Mouse (Mus musculus) cerebellum, adult 8-10 months (tissue): ENCODE data around the gene Mettl25.

ENCODE experiments used
- DNase-seq: peaks from one replicate; pipeline ENCODE4 v3.0.0; 2022

Mettl25 gene

DNA sequence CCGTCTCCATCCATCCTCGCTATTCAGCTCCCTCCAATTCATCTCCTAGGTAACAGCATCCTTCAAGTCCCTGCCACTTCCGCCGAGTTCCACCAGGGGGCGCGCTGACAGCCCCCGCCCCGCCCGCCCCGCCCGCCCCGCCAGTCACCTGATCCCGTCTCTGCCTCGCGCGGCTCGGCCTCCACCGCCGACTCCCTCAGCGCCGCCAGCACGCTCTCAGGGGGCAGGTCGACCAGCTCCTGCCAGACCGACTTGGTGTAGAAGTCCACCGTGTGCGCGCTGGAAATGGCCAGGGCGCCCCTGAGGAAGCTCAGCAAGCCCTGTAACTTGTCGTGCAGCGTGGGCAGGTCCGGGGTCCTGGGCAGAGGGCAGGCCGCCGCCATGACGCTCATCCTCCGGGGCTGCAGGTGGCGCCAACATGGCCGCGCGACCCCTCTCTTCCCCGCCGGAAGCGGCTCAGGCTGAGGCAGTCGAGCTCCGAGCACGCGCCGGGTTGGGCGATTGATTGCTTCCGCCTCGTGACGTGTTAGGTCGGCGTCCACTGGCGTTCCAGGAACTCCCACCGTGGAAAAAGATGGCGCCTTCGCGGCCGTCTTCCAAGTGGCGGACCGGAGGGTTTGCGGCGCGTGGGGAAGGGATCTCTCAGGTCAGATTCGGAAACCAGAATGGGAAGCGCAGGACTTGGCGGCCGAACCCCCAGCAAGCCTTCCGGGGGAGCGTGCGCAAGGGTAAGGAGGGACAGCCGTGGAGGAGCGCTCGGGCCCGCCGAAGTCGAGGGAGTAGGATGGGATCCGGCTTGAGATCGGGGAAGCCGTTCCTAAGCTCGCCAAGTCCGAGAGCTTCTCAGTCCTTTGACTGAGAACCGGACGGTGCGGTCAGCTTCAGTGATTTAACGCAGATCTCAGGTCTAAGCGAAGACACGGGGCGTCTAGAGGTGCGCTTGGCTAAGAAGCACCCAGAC, at the start of gene Mettl25, which contains the start of gene Ccdc59:
Mettl25 (minus strand) TSS at position 453 of the 961 bp plus-strand sequence.
Ccdc59 (plus strand) TSS at position 140 of the 961 bp plus-strand sequence.
- DNase-seq = peak; percentile 97

DNA sequence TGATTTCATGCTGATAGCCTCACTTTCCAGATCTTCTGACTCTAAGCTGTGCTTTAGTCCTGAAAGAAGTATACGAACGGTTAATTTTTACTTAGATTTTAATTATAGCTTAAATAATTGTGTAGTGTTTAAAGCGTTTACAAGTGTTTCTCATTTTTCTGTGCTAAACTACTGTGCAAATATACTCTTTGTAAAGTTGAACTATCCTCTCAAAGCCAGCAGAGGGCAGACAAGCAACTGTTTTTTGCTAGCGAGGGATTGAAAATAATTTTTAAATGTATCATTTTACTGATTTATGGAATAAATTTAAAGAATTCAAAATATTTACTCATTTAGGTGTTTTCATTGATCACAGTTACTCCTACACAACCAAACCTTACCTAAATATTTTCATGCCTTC, 26.1 kb upstream of the Mettl25 start:
- DNase-seq = no peak

DNA sequence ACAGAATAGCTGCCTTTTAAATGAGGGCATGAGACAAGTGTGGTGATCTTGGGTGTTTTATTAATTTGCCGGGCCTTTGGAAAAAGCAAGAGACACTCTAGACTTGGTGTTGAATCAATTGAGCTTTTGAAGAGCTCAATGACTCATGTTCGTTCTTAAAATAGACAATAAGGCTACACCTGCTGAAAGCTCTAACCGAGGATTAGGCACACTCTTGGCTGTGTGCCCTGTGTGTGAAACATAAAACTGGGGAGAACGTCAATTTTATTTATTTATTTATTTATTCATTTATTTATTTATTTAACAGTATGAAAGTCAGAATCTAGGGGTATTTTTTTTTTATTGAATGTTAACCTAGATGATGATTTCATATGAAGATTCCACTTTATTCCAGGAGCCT, 10.0 kb upstream of the Mettl25 start:
- no peak for DNase-seq

DNA sequence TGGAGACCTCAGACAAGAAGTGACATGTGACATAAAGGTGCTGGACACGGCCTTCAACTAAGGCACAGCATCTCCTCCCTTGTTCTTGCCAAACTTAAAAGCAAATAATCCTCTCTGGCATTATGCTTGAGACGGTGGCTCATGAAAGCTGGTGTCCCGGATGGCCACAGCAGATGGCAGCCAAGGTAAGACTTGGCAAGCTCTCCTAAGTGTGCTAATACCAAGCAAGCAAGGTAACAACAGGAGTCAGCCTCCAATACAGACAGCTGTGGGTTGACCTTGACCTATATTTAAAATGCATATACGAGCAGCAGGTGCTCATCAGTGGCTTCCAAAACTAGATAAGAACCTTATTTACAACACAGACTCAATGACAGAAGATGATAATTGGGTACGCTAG, 9.1 kb upstream of the Mettl25 start:
- peak; percentile 33 for DNase-seq

DNA sequence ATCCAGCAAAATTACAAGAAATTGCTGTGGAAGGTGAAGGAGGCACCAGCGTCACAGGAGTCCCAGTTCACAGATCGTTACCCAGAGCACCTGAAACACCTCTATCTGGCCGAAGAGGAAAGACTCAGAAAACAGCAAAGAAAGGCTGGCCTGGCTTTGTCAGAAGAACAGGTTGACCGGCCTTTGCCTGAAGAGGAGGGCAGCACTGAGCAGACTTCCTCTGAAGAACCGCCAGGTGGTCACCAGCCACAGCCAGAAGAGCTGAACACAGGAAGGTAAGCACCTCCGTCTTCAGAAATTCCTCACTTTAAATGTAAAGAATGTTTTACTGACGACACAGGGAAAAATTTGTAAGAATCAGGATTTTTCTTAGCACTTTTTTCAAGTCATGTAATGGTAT, 1.4 kb upstream of the Mettl25 start:
- no peak for DNase-seq

DNA sequence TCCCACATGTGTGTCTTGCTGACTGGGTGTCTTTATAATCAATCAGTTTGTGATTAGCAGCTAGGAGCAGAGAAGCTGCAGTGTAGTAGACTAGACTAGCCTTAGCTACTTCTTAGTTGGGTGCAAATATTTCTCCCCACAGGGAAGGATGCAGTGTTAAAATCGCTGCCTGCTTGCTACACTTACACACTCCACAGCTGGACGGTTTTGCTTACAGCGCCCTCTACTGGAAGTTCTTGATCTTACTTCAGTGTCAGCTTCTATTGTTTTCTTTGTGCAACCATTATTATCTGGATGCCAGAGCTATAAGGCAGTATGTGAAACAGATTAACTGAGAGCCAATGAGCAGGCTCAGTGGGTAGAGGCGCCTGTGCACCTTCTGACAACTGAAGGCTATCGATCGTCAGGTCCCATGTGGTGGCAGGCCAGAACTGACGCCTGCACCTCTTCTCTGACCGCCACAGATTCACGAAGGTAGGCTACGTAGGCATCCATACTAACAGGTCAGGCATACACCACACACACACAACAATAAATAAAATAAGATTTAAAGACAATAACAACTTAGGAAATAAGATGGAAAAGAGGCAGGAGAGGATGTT, 6.5 kb downstream of the Mettl25 start:
- no peak for DNase-seq

DNA sequence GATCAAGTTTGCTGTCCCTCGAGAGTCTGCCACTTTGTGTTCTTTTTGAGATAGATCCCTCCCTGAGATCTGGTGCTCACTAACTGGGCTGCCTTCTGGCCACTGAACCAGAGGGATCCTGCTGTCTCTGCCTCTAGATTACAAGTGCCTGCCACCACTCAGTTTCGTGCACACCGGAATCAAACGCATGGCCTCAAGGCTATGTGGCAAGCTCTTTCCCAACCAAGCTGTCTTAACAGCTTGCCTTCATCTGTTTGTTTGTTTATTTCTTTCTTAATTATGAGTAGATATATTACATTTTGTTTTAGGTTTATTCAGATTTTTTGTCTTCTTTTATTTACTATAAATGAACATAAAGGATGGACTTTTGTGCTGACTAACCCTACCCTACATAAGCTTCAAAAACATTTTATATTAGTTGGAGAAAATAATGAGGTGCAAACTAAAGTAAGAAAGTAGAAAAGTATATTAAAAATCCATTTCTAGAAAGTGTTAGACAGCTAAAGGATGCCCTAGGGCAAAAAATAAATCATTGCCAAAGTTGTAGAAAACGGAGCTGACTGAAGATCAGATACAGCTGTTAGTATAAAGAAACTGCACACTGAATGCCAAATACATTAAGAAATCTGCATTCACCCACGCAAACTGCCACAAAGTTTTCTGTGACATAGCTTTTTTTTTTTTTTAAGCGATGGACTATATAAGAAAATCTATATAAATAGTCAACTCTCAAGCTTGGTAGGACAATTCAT, 34.7 kb downstream of the Mettl25 start:
- DNase-seq = no peak

DNA sequence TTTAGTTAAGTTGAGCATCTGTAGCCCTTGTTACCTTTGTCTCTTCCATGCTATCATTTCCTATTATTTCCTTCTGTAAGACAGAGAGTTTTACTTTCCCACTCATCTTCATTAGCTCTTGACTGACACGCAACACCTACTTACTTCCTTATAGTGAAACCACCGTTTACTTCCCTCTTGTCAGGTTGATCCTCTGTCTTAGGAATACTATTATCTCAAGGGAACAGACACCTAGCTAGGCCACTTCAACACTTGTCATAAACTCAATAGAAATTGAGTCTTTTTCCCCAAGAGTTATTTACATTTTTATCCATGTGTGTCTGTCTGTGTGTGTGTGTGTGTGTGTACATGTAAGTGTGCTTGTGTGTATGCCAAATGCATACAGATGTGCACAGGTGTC, 37.7 kb downstream of the Mettl25 start:
- DNase-seq = no peak

DNA sequence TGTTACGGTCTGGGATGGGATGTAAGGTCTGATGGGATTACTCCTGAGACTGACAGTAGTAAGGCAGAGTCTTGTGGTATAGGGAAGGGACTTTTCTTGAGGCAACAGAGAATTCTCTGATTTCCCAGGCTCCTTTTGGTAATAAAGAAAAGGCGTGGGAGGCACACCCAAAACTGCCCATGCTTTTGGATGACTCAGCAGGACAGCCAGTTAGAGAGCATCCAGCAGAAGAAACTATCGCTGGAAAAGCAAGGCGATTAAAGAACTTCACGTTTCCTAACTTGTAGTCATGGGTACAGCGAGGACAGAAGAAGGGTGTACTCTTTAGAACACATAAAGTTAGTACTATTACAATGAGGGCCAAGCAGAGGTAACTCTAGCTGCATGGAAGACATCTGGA, 39.0 kb downstream of the Mettl25 start:
- no peak for DNase-seq

DNA sequence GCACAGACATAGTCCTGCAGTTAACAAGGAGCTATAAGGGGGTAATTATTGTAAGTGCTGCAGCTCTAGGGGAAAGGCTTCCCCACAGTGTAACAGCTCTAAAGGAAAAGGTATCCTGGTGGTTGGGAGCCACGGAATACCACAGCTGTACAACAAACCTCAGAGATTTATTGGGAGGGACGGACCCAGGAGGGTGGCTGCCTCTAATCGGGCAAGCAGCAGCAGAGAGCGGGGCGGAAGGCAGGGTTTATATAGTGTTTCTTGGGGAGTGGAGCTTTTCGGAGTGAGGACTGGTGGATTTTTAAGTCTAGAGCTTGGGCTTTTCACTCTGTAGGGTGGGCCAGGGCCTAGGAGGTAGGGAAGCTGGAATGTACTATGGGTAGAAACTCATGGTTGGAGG, 40.0 kb downstream of the Mettl25 start:
- DNase-seq = no peak

DNA sequence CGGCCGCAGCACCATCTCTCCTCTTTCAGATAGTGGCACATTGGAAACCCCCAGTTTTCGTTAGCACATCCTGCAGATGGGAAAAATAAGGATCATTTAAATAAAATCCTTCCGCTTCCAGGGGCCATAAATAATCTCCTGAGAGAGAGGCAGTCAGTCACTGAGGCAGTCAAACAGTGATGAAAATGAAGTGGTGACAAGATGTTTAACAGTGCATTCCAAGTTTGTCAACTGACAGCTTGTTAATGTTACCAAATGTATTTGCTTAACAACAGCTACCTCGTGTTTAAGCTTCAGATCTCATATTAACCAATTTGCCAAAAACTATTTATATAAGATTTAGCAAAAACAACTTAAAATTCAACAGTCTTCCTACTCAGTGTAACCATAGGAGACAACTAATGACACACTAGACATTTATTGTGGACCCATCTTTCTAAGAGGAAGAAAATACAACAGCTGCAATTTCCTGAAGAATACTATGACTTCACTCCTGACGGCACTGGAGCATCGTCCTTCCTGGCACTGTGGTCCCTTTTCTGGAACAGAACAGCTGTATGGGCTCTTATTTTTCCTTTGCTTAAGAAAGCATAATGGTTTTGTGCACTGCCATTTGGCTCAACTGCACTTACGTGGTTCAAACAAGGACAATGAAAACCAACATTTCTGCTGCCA, 43.8 kb downstream of the Mettl25 start:
- DNase-seq = no peak

DNA sequence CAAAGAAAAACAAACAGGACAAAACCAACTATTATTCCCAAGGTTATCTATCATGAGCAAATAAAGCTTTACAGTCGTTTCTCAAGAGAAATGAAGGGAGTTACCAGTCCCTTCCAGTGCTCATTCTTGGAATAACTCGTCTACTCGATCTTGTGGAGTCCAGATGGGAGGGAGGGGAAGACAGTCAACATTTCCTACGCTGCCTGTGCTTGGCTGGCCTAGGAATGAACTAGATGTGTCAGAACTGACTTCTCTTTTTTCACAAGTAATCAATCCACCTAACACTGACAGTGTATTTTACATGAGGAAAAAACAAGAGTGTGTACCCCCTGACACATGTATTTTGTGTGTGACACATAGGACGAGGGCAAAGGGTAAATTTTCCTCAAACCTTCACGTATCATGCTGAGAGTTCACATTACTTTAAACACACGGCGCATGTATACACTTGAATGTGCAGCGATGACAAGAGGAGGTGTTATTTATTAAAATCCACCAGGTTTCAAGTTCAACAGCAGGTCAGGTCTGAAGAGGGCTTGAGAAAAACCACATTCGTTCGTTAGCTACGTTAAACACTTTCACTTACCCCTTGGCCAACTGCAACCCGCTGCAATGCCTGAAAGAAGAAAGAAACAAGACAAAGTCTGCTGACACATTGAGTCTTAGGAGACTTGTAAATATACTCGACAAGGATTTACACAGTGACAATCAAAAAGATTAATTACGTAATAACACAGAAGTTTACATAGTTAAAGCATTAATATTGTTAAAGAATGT, 47.2 kb downstream of the Mettl25 start:
- no peak for DNase-seq

DNA sequence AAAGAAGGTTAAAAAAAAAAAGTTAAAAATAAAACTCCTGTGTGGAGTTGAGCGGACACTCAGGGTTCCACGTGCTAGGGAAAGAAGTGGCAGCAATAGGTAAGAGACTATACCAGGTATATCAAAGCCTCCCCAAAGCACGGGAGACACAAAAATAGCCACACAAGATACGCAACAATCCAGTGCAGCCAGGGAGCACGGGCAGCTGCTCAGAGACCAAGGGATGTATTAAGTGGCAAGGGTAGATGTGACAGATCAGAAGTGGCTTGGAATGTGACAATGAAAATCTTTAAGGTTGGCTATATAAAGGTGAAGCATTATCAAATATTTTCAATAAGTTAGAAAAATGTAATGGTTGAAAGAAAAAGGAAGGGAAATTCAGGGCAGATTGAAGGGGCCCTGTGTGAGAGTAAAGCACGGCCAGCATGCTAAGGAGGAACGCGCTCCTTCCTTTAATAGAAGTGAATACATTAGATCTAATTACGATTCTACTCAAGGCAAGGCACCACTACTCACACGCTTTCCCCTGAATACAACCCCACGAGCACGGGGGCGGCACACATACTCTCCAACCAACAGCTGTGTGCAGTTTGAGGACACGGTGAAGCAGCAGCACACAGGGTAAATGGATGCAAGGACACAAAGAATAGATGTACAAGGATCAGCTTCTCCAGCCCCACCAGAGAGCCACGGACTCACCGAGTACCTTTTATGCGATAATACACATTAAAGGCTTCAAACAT, 52.3 kb downstream of the Mettl25 start:
- DNase-seq = no peak

DNA sequence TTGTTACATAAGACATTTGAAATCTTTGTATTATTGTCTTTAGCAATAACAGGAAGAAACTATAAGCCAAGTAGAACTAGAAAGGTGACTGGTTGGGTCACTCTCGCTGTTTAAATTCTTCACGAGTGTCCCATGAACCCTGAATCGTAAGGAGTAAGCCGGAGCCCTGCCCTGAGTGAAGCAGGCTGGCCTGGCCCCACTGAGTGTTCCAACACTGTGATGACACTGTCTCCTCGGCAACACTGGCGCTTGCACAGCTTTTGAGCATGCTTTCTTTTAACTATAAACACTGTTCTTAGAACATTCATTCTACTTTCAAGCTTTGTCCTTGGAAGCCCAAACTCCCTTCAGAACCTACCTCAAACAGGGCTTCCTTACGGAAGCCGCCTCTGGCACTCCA, 57.4 kb downstream of the Mettl25 start:
- DNase-seq = no peak

DNA sequence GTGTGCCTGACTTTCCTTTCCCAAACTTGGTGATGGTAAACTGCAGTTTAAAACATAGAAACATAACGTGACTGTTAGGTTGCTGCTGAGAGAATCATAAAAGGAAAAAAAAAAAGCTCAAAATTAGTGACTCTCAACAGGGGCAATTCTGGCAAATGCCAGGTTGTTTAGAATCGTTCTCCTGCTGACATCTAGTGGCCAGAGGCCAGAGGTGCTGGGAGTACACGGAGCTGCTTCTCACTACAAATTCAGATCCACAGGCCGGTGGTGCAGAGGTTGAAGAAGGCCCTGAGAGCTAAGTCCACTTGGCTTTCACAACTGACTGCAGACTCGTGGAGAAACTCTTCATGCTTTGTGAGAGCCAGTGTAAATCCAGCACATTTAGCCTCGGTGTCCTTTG, 66.8 kb downstream of the Mettl25 start:
- DNase-seq = peak; percentile 70

DNA sequence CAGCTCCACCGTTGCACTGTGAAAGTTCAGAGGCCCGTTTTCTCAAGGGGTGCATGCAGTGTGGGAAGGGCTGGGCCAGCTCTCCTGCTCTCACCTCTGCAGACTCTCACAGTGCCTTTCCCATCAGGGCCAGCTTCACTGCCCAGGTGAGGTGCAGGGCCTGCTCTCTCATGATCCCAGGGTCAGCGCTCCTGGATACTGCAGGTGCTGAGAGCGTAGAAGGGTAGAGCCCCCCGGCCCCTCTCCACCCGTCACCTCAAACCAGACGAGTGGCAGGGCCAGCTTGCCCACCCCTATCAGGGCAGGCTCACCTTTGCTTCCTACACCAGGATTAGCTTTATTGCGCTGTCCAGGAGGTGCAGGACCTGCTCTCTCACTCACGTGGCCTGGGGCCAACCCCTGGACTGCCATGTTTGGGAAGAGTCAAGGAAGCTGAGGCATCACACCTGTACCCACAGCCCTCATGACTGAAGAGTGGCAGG, 68.3 kb downstream of the Mettl25 start:
- no peak for DNase-seq

DNA sequence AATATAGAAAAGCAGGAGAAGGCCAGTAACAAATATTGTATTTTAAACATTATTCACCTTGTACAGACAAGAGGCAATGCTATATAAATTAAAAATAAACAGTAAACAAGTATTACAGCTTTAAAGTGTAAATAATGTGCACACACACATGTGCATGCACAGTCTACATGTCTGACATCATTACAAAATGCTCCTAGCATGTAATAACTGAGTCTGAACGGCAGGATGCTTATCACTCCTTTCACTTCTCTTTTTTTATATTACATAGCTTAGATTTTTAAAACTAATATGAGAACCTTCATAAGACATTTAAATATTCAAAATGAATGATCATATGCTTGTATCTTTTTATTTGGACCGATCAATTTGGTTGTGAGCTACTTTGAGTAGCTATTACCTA, 77.2 kb downstream of the Mettl25 start:
- DNase-seq = no peak

DNA sequence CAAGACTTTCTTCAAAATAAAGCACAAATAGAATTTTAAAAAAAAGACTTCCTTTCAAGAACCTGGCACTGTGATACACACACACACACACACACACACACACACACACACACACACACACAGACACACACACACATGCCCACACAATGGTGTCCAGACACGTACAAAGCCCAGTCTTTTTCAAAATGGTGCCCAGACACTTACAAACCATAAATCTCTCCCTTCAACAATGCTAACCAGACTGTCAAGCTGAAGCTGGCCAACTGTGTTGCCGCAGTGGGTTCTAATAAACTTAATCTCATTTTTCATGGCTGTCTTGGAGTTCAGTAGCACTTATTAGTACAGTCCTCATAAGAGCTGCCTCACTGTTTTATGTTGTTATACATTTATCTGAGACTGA, 80.7 kb downstream of the Mettl25 start:
- no peak for DNase-seq

DNA sequence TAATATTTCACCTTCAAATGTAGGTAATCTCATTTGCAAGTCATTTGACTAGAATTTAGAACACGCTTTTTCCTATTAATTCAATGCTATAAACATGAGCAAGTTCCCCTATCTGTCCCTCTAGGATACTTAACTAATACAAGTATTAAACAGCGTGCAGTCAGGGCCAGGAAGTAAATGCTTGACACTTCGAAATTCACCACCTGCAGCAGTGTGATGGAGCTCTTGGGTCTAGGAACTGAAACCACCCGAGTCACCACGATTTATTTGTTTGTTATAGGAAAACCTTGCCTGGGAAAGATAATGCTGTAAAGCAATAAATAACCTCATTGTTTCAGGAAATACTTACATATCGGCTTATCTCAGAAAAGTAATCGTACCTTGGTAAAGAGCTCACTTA, 81.1 kb downstream of the Mettl25 start:
- DNase-seq = no peak

DNA sequence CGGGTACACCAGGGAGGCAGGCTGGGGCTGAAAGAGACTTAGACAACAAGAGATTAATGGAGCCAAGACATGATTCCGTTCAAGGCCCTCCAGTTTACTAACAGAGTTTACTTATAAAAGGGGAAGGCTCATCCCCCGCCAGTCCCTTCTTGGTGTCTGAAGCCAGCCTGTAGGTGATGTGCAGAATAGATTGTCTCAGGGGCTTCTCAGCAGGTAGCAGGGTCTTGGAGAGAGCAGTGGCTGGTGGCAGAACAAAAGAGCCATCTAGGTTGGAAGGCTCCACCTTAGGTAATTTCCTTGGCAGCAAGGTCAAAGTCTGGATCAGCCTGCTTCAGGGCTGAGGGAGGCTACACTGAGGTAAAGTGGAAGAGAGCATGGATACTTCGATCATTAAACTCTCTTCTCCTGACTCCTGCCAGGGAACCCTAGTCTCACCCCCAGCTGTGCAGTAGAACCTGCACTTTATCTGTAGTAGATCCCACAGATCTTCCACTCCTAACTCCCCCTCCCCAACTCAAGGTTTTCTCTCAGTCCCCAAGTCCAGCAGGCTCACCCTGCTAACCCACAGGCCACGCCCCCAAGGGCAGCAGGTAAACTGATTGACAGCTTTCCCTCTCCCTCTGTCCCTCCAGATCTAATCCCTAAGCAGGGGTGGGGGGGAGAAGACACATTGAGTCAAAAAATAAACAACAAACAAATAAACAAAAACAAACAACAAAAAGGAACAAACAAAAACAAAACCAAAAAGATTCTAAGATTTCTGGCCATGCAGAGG, 87.2 kb downstream of the Mettl25 start:
- no peak for DNase-seq
